Mouse (Mus musculus) midbrain, embryonic 13.5 days (tissue): ENCODE results near the gene Srf. TPM values are rescaled to one million over a fixed set of nuclear protein-coding genes. Genes with fewer than 3 reads are reported as not detected.

Source experiments
- ATAC-seq: fragments of 200-750 bp; cut with Nextera tagmentation; 2 replicates; pipeline ENCODE4 v1.8.0; 2017; ENCODE audit warnings: mild to moderate bottlenecking, moderate TSS enrichment, moderate library complexity
- H3K27ac ChIP-seq: fragments of 300-500 bp; sonication (generic); 2 replicates; pipeline ENCODE4 v1.5.1; 2015; ENCODE audit warnings: inconsistent platforms, mild to moderate bottlenecking, moderate library complexity
- H3K27me3 ChIP-seq: fragments of 300-500 bp; sonication (generic); 2 replicates; pipeline ENCODE4 v1.6.1; 2015; ENCODE audit warnings: mild to moderate bottlenecking, inconsistent platforms
- H3K36me3 ChIP-seq: fragments of 300-500 bp; sonication (generic); 2 replicates; pipeline ENCODE4 v1.6.1; 2015; ENCODE audit warnings: mild to moderate bottlenecking, inconsistent platforms
- H3K4me1 ChIP-seq: fragments of 300-500 bp; sonication (generic); replicated peaks from 2 replicates; pipeline ENCODE4 v1.6.1; 2015; ENCODE audit warnings: inconsistent platforms
- H3K4me2 ChIP-seq: fragments of 300-500 bp; sonication (generic); replicated peaks from 2 replicates; pipeline ENCODE4 v1.6.1; 2015; ENCODE audit warnings: moderate library complexity, mild to moderate bottlenecking, inconsistent platforms
- H3K4me3 ChIP-seq: fragments of 300-500 bp; sonication (generic); replicated peaks from 2 replicates; pipeline ENCODE4 v1.5.1; 2015; ENCODE audit warnings: mild to moderate bottlenecking, inconsistent platforms
- H3K9ac ChIP-seq: fragments of 300-500 bp; sonication (generic); replicated peaks from 2 replicates; pipeline ENCODE4 v1.6.1; 2015; ENCODE audit warnings: mild to moderate bottlenecking, inconsistent platforms
- H3K9me3 ChIP-seq: fragments of 300-500 bp; sonication (generic); 2 replicates; pipeline ENCODE4 v1.6.1; 2016; ENCODE audit warnings: mild to moderate bottlenecking, inconsistent platforms
- WGBS: fragments of 180-500 bp; shearing (Covaris S2); methylation state at CpG from one replicate; pipeline ENCODE4 v1.1.7; 2015; 5-methylcytosine and 5-hydroxymethylcytosine counted together
- microRNA-seq: library from miRNA; unstranded; fragments of <30 nt; microRNA quantifications from one replicate; pipeline ENCODE4, GENCODE M21; 2016
- polyA plus RNA-seq: library from polyadenylated mRNA; unstranded; fragments of >200 nt; fragmentation: Nextera tagmentation; extraction: Ambion mirVana; gene quantifications from 2 replicates; pipeline ENCODE4 v1.2.1, GENCODE M21; 2015

Srf gene
- polyA plus RNA-seq, 1 experiment from 2014 or later, result 6.0 TPM

DNA sequence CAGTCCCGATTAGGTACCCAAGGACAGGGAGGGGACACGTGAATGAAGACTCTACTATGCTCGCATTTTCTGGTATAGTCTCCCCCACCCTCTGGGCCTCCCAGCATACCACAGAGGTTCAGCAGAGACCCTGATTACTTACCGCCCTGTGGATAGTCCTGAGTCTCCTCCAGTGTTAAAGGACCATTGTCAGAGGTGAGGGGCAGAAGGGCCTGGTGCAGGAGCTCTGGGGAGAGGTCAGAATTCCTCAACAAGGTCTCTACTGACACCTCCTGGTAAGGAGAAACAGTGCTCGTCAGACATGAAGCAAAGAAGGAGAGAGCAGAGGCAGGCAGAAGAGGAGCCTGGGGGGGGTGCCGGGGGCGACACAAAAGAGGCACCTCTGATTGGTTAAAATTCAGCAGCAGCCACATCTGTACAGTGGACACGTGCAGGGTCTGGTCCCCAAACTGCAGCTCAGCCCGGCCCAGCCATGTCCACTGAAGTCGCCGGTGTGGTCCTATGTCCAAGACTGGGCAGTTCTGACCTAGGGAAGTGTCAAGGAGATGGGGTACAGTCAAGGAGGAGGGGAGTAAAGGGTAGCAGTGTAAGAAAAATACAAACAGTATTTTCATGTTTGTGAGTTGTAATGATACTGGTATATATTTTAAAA is 44.8 kb downstream of the Srf start:
- Histone ChIP-seq H3K4me2 (no peak overlapping the region), H3K9ac (no peak overlapping the region; the same call in 1 of the 2 replicates)
- peak; percentile 67; the same call in 1 of the 2 replicates for ATAC-seq

DNA sequence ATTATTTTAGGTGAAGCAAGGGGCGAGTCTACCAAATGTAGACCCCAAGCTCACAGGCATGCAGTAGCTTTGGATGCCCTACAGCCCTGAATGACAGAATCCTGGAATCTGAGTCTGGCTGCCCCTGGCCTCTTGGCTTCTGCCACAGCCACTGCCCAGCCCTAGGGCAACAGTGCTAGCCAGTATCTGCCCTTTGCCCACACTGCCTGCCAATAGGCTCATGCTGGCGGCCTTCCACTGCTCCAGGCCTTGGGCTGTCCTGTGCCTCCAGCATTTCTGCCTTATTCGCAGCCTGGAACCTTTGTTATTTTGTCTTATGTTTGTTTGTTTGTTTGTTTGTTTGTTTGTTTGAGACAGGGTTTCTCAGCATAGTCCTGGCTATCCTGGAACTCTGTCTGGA is 50.4 kb downstream of the Srf start:
- 96% methylated on average over 3 of the region's 3 CpGs for WGBS
- ATAC-seq, result no peak
- H3K4me3 ChIP-seq, result no peak overlapping the region
- no peaks in the 10 kb centered on the region for H3K9me3 ChIP-seq
- peaks cover 48% of the 10 kb centered on the region for H3K36me3 ChIP-seq
- H3K27ac ChIP-seq, result no peak overlapping the region
- no peaks in the 10 kb centered on the region for H3K27me3 ChIP-seq
- H3K4me2 ChIP-seq, result no peak overlapping the region
- no peak overlapping the region for H3K9ac ChIP-seq
- H3K4me1 ChIP-seq, result 0 out of 2 replicates have a peak, but pooled peaks cover 3% of the 10 kb centered on the region

More for the DNA sequence above, 44.8 kb downstream of the Srf start:
- no peak overlapping the region for H3K4me3 ChIP-seq
- no peaks in the 10 kb centered on the region for H3K9me3 ChIP-seq
- H3K4me1 ChIP-seq, result 0 out of 2 replicates have a peak, but pooled peaks cover 6% of the 10 kb centered on the region
- no peaks in the 10 kb centered on the region for H3K27me3 ChIP-seq
- no peak overlapping the region for H3K27ac ChIP-seq
- H3K36me3 ChIP-seq, result peaks cover 16% of the 10 kb centered on the region
- WGBS, result 46% methylated on average over 11 of the region's 11 CpGs

- Histone ChIP-seq H3K36me3 (peaks cover 58% of the 10 kb centered on the region), H3K9ac (no peak overlapping the region)
These were observed 51.9 kb downstream of the Srf start for GRCm38 (mm10) chr17:46503847-46504638.

DNA sequence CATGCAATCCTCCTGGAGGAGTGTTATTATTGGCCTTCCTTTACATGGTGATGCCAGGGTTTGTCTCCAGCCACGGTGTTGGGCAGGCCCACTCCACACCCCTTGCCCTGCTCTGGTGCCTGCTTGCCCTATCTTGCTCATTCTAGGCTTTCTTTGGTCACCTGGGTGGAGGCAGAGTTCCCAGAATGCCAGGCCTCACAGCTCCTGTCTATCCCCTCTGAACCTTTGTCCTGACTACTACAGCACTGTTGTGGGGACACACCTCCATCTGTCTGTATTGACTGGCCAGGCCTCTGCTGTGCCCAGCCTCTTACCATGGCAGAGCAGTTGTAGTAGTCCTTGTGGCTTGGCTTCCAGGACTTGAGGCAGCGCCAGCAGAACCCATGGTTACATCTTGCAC is 53.2 kb downstream of the Srf start:
- Histone ChIP-seq H3K36me3 (peaks cover 58% of the 10 kb centered on the region), H3K9ac (no peak overlapping the region), H3K4me3 (no peak overlapping the region), H3K27me3 (no peaks in the 10 kb centered on the region), H3K9me3 (no peaks in the 10 kb centered on the region), H3K4me2 (no peak overlapping the region), H3K27ac (no peak overlapping the region), H3K4me1 (no peaks in the 10 kb centered on the region)
- no peak for ATAC-seq
- WGBS, result 84% methylated on average over 2 of the region's 2 CpGs

More at GRCm38 (mm10) chr17:46503847-46504638, 51.9 kb downstream of the Srf start:
- H3K4me1 ChIP-seq, result 0 out of 2 replicates have a peak, but pooled peaks cover 3% of the 10 kb centered on the region
- H3K9me3 ChIP-seq, result no peaks in the 10 kb centered on the region
- 87% methylated on average over 14 of the region's 14 CpGs for WGBS
- H3K27ac ChIP-seq, result no peak overlapping the region
- H3K27me3 ChIP-seq, result no peaks in the 10 kb centered on the region
- no peak for ATAC-seq
- no peak overlapping the region for H3K4me3 ChIP-seq
- H3K4me2 ChIP-seq, result no peak overlapping the region

Small RNA genes within 50 kb of the gene (microRNA-seq; reads per million reads assigned to microRNA genes)
- gene Mir6976, result not detected

Other genes with a start within 250 kb of the Srf start
- gene Abcc10, start 227.8 kb downstream of the Srf start, polyA plus RNA-seq, result 9.1 and 9.8 TPM in 2 replicates
- 14.4 and 16.6 TPM in 2 replicates for gene Zfp318, start 172.4 kb downstream of the Srf start, polyA plus RNA-seq
- gene Crip3, start 127.2 kb downstream of the Srf start, polyA plus RNA-seq, result 2.1 TPM in 2 replicates
- not detected in 2 replicates for gene Slc22a7, start 117.7 kb downstream of the Srf start, polyA plus RNA-seq
- 4.6 and 5.0 TPM in 2 replicates for gene Ttbk1, start 68.5 kb downstream of the Srf start, polyA plus RNA-seq
- gene Dnph1, start 59.5 kb downstream of the Srf start, polyA plus RNA-seq, result 31.6 and 32.4 TPM in 2 replicates
- gene Cul9, start 9.8 kb downstream of the Srf start, polyA plus RNA-seq, result 18.7 and 20.3 TPM in 2 replicates
- gene Ptk7, start 73.3 kb upstream of the Srf start, polyA plus RNA-seq, result 33.4 and 37.5 TPM in 2 replicates
- 49.1 and 54.1 TPM in 2 replicates for gene Klc4, start 89.8 kb upstream of the Srf start, polyA plus RNA-seq
- gene Mrpl2, start 90.1 kb upstream of the Srf start, polyA plus RNA-seq, result 75.1 and 89.5 TPM in 2 replicates
- 41.6 and 46.3 TPM in 2 replicates for gene Cul7, start 94.2 kb upstream of the Srf start, polyA plus RNA-seq
- 48.1 and 49.9 TPM in 2 replicates for gene Rrp36, start 118.2 kb upstream of the Srf start, polyA plus RNA-seq
- 237 and 241 TPM in 2 replicates for gene Mea1, start 122.6 kb upstream of the Srf start, polyA plus RNA-seq
- 152 TPM in 2 replicates for gene Klhdc3, start 124.7 kb upstream of the Srf start, polyA plus RNA-seq
- 88.6 and 94.5 TPM in 2 replicates for gene Ppp2r5d, start 148.9 kb upstream of the Srf start, polyA plus RNA-seq
- gene Pex6, start 155.3 kb upstream of the Srf start, polyA plus RNA-seq, result 21.3 and 24.3 TPM in 2 replicates
- 0.80 and 0.81 TPM in 2 replicates for gene Gnmt, start 173.0 kb upstream of the Srf start, polyA plus RNA-seq
- gene Cnpy3, start 196.0 kb upstream of the Srf start, polyA plus RNA-seq, result 55.7 and 59.8 TPM in 2 replicates
- gene Ptcra, start 207.5 kb upstream of the Srf start, polyA plus RNA-seq, result 0.24 and 0.46 TPM in 2 replicates
- 53.4 and 54.0 TPM in 2 replicates for gene 2310039H08Rik, start 216.5 kb upstream of the Srf start, polyA plus RNA-seq
- 119 and 125 TPM in 2 replicates for gene Rpl7l1, start 226.5 kb upstream of the Srf start, polyA plus RNA-seq